Mouse (Mus musculus) C2C12 (cell line): ENCODE results near the gene Elf1. TPM values are rescaled to one million over a fixed set of nuclear protein-coding genes. Genes with fewer than 3 reads are reported as not detected.

Source experiments
- H3K27me3 ChIP-seq: one replicate; pipeline ENCODE4 v1.6.1; 2011; ENCODE audit not compliant: control insufficient read depth, insufficient read depth, insufficient read length
- H3K36me3 ChIP-seq: one replicate; pipeline ENCODE4 v1.6.1; 2011; ENCODE audit not compliant: control insufficient read depth, insufficient read depth
- H3K4me3 ChIP-seq: one replicate; pipeline ENCODE4 v1.5.1; 2011; ENCODE audit warnings: mild to moderate bottlenecking, control low read depth; ENCODE audit not compliant: poor library complexity, insufficient read depth, severe bottlenecking
- H3K79me2 ChIP-seq: one replicate; pipeline ENCODE4 v1.6.1; 2011; ENCODE audit not compliant: control insufficient read depth, insufficient read depth
- H3K79me3 ChIP-seq: one replicate; pipeline ENCODE4 v1.6.1; 2011; ENCODE audit warnings: low read depth, control low read depth
- H3ac ChIP-seq: one replicate; pipeline ENCODE3; 2011; ENCODE audit warnings: low read depth; ENCODE audit not compliant: control insufficient read depth, insufficient read length
- CEBPB ChIP-seq: IDR thresholded peaks from one replicate; pipeline ENCODE4 v1.6.1; 2011; ENCODE audit warnings: low read depth, mild to moderate bottlenecking, control low read depth, moderate library complexity
- CTCF ChIP-seq: IDR thresholded peaks from one replicate; pipeline ENCODE4 v1.5.1; 2011; ENCODE audit not compliant: control insufficient read depth, insufficient read depth, insufficient read length
- FOSL1 ChIP-seq: IDR thresholded peaks from one replicate; pipeline ENCODE4 v1.8.0; 2011; ENCODE audit warnings: mild to moderate bottlenecking, low read length; ENCODE audit not compliant: poor library complexity, insufficient read depth, severe bottlenecking
- MAX ChIP-seq: IDR thresholded peaks from one replicate; pipeline ENCODE4 v1.6.1; 2011; ENCODE audit warnings: mild to moderate bottlenecking, control low read depth
- MYOD1 ChIP-seq: IDR thresholded peaks from one replicate; pipeline ENCODE4 v1.6.1; 2011; ENCODE audit warnings: low read depth; ENCODE audit not compliant: control insufficient read depth, insufficient read length
- MYOG ChIP-seq: IDR thresholded peaks from one replicate; pipeline ENCODE4 v1.6.1; 2011; ENCODE audit not compliant: control insufficient read depth, insufficient read length; ENCODE audit errors: extremely low read depth
- USF1 ChIP-seq: IDR thresholded peaks from one replicate; pipeline ENCODE4 v1.6.1; 2011; ENCODE audit warnings: low read depth, mild to moderate bottlenecking, control low read depth, moderate library complexity
- long read RNA-seq, 2 experiments: library from polyadenylated mRNA; unstranded; transcript quantifications; one replicate each; pipeline ENCODE4 v2.0.0; 2019 to 2020
- polyA plus RNA-seq: library from polyadenylated mRNA; unstranded; fragments of >200 nt; fragmentation: generic; extraction: Trizol; gene quantifications from one replicate; pipeline ENCODE4 v1.2.1, GENCODE M21; 2012; ENCODE audit warnings: missing spikeins

Gene Elf1
- polyA plus RNA-seq = 3.4 TPM
- long read RNA-seq, experiment 1, full-length matches to known transcripts = 1 of 5 reads
- long read RNA-seq, experiment 1, partial matches to known transcripts = 1 of 5 reads
- long read RNA-seq, experiment 1, other reads (novel, unspliced or antisense) = 3 of 5 reads
- long read RNA-seq, experiment 2, full-length matches to known transcripts = 5 of 10 reads
- long read RNA-seq, experiment 2, partial matches to known transcripts = 4 of 10 reads
- long read RNA-seq, experiment 2, other reads (novel, unspliced or antisense) = 1 of 10 reads

- Histone ChIP-seq H3ac (peak within 1 kb of the TSS; percentile 78), H3K27me3 (no peaks in the 10 kb centered on the region), H3K4me3 (peak within 1 kb of the TSS; percentile 84), H3K79me2 (peaks cover 78% of the 10 kb centered on the region), H3K36me3 (peaks cover 12% of the 10 kb centered on the region), H3K79me3 (peaks cover 39% of the 10 kb centered on the region)
- TF ChIP-seq USF1 (no peak), CTCF (no peak), MAX (no peak), CEBPB (no peak), MYOD1 (no peak), MYOG (no peak), FOSL1 (no peak)
These were observed at the start of gene Elf1 for GRCm38 (mm10) chr14:79480624-79481338. TSS of gene Elf1 (plus strand) at chr14:79481194.

- no peaks in the 10 kb centered on the region for H3K27me3 ChIP-seq
- no peaks in the 10 kb centered on the region for H3K79me2 ChIP-seq
- no peak overlapping the region for H3K4me3 ChIP-seq
- H3ac ChIP-seq = no peak overlapping the region
- no peaks in the 10 kb centered on the region for H3K36me3 ChIP-seq
- no peak for TF ChIP-seq MAX
- no peak for TF ChIP-seq FOSL1
- no peak for TF ChIP-seq MYOG
- TF ChIP-seq USF1 = no peak
- TF ChIP-seq MYOD1 = no peak
- no peak for TF ChIP-seq CEBPB
- no peak for TF ChIP-seq CTCF
- H3K79me3 ChIP-seq = no peaks in the 10 kb centered on the region
These were observed 46.9 kb upstream of the Elf1 start for GRCm38 (mm10) chr14:79434068-79434467.

- Histone ChIP-seq H3K79me2 (no peaks in the 10 kb centered on the region), H3K27me3 (no peaks in the 10 kb centered on the region), H3K4me3 (no peak overlapping the region), H3K36me3 (no peaks in the 10 kb centered on the region), H3K79me3 (no peaks in the 10 kb centered on the region), H3ac (no peak overlapping the region)
- no peak for TF ChIP-seq MYOD1
- TF ChIP-seq MAX = no peak
- no peak for TF ChIP-seq FOSL1
- no peak for TF ChIP-seq MYOG
- no peak for TF ChIP-seq USF1
- no peak for TF ChIP-seq CEBPB
- no peak for TF ChIP-seq CTCF
These were observed 40.3 kb upstream of the Elf1 start for GRCm38 (mm10) chr14:79440655-79441054.

- TF ChIP-seq CTCF (no peak), MYOG (no peak), USF1 (no peak), CEBPB (no peak), MAX (no peak), MYOD1 (no peak), FOSL1 (no peak)
- H3K79me3 ChIP-seq = no peaks in the 10 kb centered on the region
These were observed 39.6 kb upstream of the Elf1 start for GRCm38 (mm10) chr14:79441441-79441840.

GRCm38 (mm10) chr14:79444601-79445000 is 36.4 kb upstream of the Elf1 start:
- Histone ChIP-seq H3K4me3 (no peak overlapping the region), H3K27me3 (no peaks in the 10 kb centered on the region), H3K79me3 (no peaks in the 10 kb centered on the region), H3ac (no peak overlapping the region), H3K36me3 (no peaks in the 10 kb centered on the region), H3K79me2 (no peaks in the 10 kb centered on the region)
- TF ChIP-seq MAX (no peak), USF1 (no peak), FOSL1 (no peak), MYOG (no peak), CTCF (no peak), CEBPB (no peak), MYOD1 (no peak)

More at GRCm38 (mm10) chr14:79441441-79441840, 39.6 kb upstream of the Elf1 start:
- Histone ChIP-seq H3K36me3 (no peaks in the 10 kb centered on the region), H3K27me3 (no peaks in the 10 kb centered on the region), H3ac (no peak overlapping the region), H3K4me3 (no peak overlapping the region), H3K79me2 (no peaks in the 10 kb centered on the region)
